Comparison of ENCODE assay signal across 15 mouse cellular contexts in genomic region chr11:93733568-93734185, GRCm38 (mm10).
DNase-seq lines count a peak whose midpoint lies in the region; ATAC-seq and TF ChIP-seq lines count a peak whose summit lies in the region.
"Had no signal": no experiment of that assay in that cellular context is flagged by ENCODE, and none has a peak within 500 bp of the region (broad histone marks: within the 10 kb centered on the region; RNA-seq: fewer than 3 reads in every experiment).

No protein-coding gene starts in this region.

- H3K9ac ChIP-seq in hindbrain, embryonic 16.5 days (ENCODE audit: low read depth, low read length), result no peak overlapping the region
- H3K9ac ChIP-seq in lung, embryonic 15.5 days, result no peak overlapping the region
- H3K9ac ChIP-seq in forebrain, postnatal 0 days, result no peak overlapping the region
- H3K9ac ChIP-seq: hindbrain, embryonic 13.5 days; liver, embryonic 14.5 days; midbrain, embryonic 12.5 days; neural tube, embryonic 12.5 days had no signal

- no peaks in the 10 kb centered on the region for H3K36me3 ChIP-seq in hindbrain, embryonic 10.5 days
- no peaks in the 10 kb centered on the region for H3K36me3 ChIP-seq in hindbrain, embryonic 16.5 days (ENCODE audit: control insufficient read depth, insufficient read depth, low read length)
- no peaks in the 10 kb centered on the region for H3K36me3 ChIP-seq in lung, embryonic 15.5 days
- no peaks in the 10 kb centered on the region for H3K36me3 ChIP-seq in forebrain, postnatal 0 days (ENCODE audit: insufficient read depth)
- H3K36me3 ChIP-seq: hindbrain, embryonic 13.5 days; midbrain, embryonic 12.5 days; neural tube, embryonic 12.5 days had no signal

- H3K9me3 ChIP-seq in hindbrain, embryonic 10.5 days, result no peaks in the 10 kb centered on the region
- no peaks in the 10 kb centered on the region for H3K9me3 ChIP-seq in hindbrain, embryonic 16.5 days (ENCODE audit: control insufficient read depth, low read length)
- no peaks in the 10 kb centered on the region for H3K9me3 ChIP-seq in lung, embryonic 15.5 days
- H3K9me3 ChIP-seq in forebrain, postnatal 0 days (ENCODE audit: low read length), result no peaks in the 10 kb centered on the region
- H3K9me3 ChIP-seq: hindbrain, embryonic 13.5 days; midbrain, embryonic 12.5 days; neural tube, embryonic 12.5 days had no signal

- H3K27ac ChIP-seq in hindbrain, embryonic 10.5 days, result no peak overlapping the region
- no peak overlapping the region for H3K27ac ChIP-seq in hindbrain, embryonic 16.5 days (ENCODE audit: low read depth, low read length)
- no peak overlapping the region for H3K27ac ChIP-seq in lung, embryonic 15.5 days
- H3K27ac ChIP-seq in forebrain, postnatal 0 days (ENCODE audit: low read depth, low read length), result no peak overlapping the region
- H3K27ac ChIP-seq: hindbrain, embryonic 13.5 days; liver, embryonic 14.5 days; midbrain, embryonic 12.5 days; neural tube, embryonic 12.5 days had no signal

- H3K4me2 ChIP-seq in hindbrain, embryonic 16.5 days (ENCODE audit: low read length), result no peak overlapping the region
- peak overlapping the region; percentile 16; the same call in 1 of the 2 replicates for H3K4me2 ChIP-seq in lung, embryonic 15.5 days
- no peak overlapping the region for H3K4me2 ChIP-seq in forebrain, postnatal 0 days (ENCODE audit: low read depth)
- H3K4me2 ChIP-seq: hindbrain, embryonic 13.5 days; midbrain, embryonic 12.5 days; neural tube, embryonic 12.5 days had no signal

- WGBS in hindbrain, embryonic 10.5 days, result 42% methylated on average over 11 of the region's 11 CpGs
- 49% methylated on average over 11 of the region's 11 CpGs for WGBS in hindbrain, embryonic 16.5 days
- 45% methylated on average over 11 of the region's 11 CpGs for whole genome bisulfite sequencing in lung, embryonic 15.5 days
- WGBS in forebrain, postnatal 0 days, result 64% methylated on average over 11 of the region's 11 CpGs

- H3K27me3 ChIP-seq in hindbrain, embryonic 10.5 days (ENCODE audit: insufficient read depth, poor library complexity, severe bottlenecking), result no peaks in the 10 kb centered on the region
- H3K27me3 ChIP-seq in hindbrain, embryonic 16.5 days (replicated peaks; ENCODE audit: control insufficient read depth, insufficient read depth, low read length), result no peaks in the 10 kb centered on the region
- H3K27me3 ChIP-seq in lung, embryonic 15.5 days, result no peaks in the 10 kb centered on the region
- H3K27me3 ChIP-seq in forebrain, postnatal 0 days (ENCODE audit: insufficient read depth, low read length), result no peaks in the 10 kb centered on the region
- H3K27me3 ChIP-seq: midbrain, embryonic 12.5 days; neural tube, embryonic 12.5 days had no signal

- peaks cover 8% of the 10 kb centered on the region; the same call in 1 of the 2 replicates for H3K4me1 ChIP-seq in hindbrain, embryonic 10.5 days (replicated peaks)
- no peaks in the 10 kb centered on the region for H3K4me1 ChIP-seq in hindbrain, embryonic 16.5 days (ENCODE audit: control insufficient read depth, insufficient read depth, low read depth, low read length)
- no peaks in the 10 kb centered on the region for H3K4me1 ChIP-seq in lung, embryonic 15.5 days
- H3K4me1 ChIP-seq in forebrain, postnatal 0 days (ENCODE audit: insufficient read depth), result no peaks in the 10 kb centered on the region
- H3K4me1 ChIP-seq: hindbrain, embryonic 13.5 days; midbrain, embryonic 12.5 days; neural tube, embryonic 12.5 days had no signal

- no peak overlapping the region for H3K4me3 ChIP-seq in hindbrain, embryonic 10.5 days
- no peak overlapping the region for H3K4me3 ChIP-seq in hindbrain, embryonic 16.5 days (ENCODE audit: low read length)
- no peak overlapping the region for H3K4me3 ChIP-seq in lung, embryonic 15.5 days
- no peak overlapping the region for H3K4me3 ChIP-seq in forebrain, postnatal 0 days (ENCODE audit: low read depth, low read length)
- H3K4me3 ChIP-seq: hindbrain, embryonic 13.5 days; midbrain, embryonic 12.5 days; neural tube, embryonic 12.5 days had no signal

- ATAC-seq in hindbrain, embryonic 16.5 days, result no peak
- ATAC-seq in lung, embryonic 15.5 days (ENCODE audit: borderline replicate concordance, extremely low read depth, low FRiP score, low TSS enrichment), result no peak
- 0 out of 2 replicates have a peak, but pooled peaks have one; percentile 13 for ATAC-seq in megakaryocyte, adult 5-6 weeks (ENCODE audit: poor library complexity, severe bottlenecking)
- ATAC-seq in forebrain, postnatal 0 days, result no peak
- ATAC-seq: forebrain, embryonic 14.5 days had no signal

- no peak for TF ChIP-seq CTCF in forebrain, postnatal 0 days (IDR thresholded peaks at IDR 0.05; ENCODE audit: low read depth)

- DNase-seq in hindbrain, embryonic 10.5 days (ENCODE audit: low spot score), result peak; percentile 6
- no peak for DNase-seq in lung, postnatal 14 days
- DNase-seq in embryo, embryonic 10.5 days (ENCODE audit: low spot score), result peak; percentile 17
- no peak for DNase-seq in forebrain, postnatal 0 days
- no peak for DNase-seq in gastrocnemius, adult 8-10 months (ENCODE audit: low spot score in 2 of 2)
- DNase-seq: cerebellum, postnatal 14 days; retina, postnatal 1 day had no signal

Comparison
In these comparisons a context has a peak if more than half of its experiments do, and no peak if none do; other contexts are left out.
1. DNase-seq: peak in hindbrain, embryonic 10.5 days (single experiment) and embryo, embryonic 10.5 days (single experiment); none in lung, postnatal 14 days (single experiment), forebrain, postnatal 0 days (single experiment) and gastrocnemius, adult 8-10 months (0 of 2).